Mouse (Mus musculus) activated CD4-positive, CD25-positive, alpha-beta regulatory T cell, adult 4 months (primary cell): Measurements from ENCODE around the gene Scrt2. TPM values are rescaled to one million over a fixed set of nuclear protein-coding genes. Genes with fewer than 3 reads are reported as not detected.
"Not testable (repeated sequence)": the region's sequence is repeated elsewhere in the genome, so short reads cannot be mapped to it uniquely, and the experiment has no call there.

ENCODE experiments used
- ATAC-seq: one replicate; pipeline ENCODE4 v1.8.0; 2017
- polyA plus RNA-seq, 2 experiments: library from polyadenylated mRNA; unstranded; fragments of 100-300 nt; shearing (Covaris generic); gene quantifications; one replicate each; pipeline ENCODE4 v1.2.1; 2017

The Scrt2 gene
- not detected for polyA plus RNA-seq

DNA sequence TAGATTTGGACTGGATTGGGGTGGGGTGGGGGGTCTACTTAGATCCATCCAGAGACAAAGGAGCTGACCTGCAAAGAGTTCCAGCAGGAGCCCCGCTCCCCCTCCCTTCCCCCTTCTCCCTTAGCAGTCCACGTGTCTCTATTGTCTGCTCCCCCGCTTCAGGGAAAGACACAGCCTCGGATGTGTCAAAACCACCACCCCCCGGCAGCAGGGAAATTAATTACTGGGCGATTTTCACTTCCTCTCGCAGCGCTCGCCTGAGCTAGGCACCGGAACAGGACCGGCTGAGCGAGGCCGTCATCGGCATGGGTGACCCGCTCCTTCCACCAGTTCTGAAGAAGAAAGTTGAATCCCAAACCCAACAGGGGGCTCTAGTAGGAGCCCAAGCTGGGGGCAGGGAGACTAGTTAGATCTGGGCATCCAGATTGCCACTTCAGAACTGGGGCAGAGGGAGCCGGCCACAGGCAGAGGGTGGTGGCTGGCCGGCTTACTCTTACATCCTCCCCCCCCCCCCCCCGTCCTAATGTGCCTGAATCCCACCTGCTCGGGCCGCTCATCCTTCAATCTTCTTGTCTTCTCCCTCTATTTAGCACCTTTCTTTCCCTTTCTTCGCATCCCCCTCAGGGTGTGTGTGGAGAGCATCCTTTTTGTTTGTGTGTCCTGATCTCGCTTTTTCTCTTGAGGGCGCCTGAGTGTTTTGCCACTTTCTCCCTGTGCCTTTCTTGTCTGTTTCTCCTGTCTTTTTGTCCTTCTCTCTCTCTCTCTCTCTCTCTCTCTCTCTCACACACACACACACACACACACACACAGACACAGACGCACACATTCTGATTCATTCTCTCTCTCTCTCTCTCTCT is at the start of gene Scrt2:
Scrt2 (plus strand) TSS at position 845 of the 857 bp plus-strand sequence.
- ATAC-seq = no peak

DNA sequence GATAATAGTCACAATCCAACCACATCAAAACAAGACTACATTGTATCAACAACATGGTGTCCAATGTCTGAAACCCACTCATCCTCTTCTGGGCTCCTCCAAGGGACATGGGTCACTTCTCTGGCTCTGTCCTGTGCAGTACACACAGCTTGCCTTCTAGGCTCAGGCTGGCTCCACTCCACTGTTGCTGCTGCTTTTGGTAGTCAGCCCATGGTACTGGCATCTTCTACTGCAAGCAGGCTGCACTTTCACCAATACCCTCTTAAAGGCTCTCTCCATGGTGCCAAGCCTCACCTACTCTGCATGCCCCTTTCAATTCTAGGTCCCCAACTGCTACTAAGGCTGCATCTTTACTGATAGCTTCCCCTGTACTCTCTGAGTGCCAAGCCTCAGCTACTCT is 41.2 kb upstream of the Scrt2 start:
- no peak for ATAC-seq

DNA sequence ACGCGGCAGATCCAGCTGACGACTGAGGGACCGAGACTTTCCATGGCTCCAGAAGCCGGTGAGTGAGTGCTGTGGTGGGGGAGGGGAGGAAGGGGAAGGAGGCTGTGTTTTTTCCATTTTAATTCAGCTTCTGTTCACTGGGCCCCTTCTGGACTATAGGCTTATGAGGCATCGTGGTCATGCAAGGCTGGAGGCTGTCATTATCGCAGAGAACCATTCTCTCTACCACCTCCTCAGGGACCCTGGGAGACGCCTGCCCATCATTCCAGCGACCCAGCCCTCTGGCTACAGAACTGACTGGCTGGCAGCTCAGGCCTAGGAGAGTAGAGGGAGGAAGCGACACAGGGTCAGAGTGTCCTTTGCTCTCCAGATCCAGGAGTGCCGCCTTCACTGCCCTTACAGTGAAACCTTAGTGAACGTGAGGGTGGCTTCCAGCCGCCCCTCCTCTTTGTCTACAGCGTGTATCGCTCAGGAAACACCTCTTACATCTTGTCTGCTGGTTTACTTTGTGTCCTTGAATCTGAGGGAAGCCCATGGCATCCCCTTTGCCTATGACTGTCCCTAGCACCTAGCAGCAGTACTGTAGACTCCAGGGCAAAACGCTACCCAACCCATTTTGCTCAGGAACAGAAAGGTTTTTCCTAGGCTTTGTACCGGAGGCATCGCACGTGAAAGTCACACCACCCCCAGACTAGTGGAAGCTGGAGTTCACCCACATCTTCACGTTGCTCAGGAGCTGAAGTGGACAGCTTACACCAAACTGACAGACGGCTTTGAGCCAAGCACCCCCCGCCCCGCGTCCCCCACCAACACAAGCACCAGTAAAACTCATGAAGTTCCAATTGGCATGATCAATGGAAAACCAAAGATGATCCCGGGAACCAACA is 34.0 kb upstream of the Scrt2 start:
- ATAC-seq = no peak

DNA sequence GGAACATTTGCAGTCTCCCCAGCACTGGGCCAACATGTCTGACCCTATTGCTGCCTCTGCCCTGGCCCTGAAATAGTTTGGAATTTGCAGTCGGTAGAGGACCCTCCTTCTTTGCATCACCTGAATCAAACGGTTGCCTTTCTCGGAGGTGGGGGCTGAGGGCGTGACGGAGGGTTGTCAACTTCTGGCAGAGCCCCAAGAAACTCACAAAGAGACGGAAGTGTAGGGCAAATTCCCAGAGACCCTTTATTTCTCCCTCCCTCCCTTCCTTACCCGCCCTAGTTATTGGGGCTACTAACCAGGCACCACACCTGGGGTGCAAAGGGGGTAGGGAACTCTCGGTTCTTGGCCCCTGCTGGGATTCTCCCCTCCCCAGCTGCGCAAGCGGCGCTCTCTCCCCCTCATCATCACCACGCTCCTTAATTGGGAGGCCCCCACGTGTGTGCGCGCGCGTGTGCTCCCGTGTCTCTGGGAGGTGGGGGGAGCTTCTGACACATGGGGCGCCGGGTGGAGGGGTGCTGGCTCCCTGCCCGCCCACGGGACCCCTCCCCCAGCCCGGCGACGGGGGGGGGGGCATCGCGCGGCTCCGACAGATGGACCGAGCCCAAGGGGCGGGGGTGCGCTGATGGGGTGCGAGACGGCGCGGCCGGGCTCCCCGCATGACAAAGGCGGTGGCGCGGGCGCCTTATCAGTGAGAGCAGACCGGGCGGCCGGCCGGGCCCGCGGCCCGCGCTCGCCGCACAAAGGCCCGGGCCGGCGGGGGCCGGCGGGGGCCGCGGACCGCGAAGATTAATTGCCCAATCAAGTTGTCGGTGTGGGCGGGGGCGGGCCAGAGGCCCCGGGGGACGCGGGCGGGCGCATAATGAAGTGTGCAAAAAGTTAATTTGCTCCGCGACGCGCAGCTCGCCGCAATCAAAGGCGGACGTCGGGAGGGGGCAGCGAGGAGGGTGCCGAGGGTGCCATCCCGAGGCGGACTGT is 33.0 kb upstream of the Scrt2 start:
- ATAC-seq = no peak

DNA sequence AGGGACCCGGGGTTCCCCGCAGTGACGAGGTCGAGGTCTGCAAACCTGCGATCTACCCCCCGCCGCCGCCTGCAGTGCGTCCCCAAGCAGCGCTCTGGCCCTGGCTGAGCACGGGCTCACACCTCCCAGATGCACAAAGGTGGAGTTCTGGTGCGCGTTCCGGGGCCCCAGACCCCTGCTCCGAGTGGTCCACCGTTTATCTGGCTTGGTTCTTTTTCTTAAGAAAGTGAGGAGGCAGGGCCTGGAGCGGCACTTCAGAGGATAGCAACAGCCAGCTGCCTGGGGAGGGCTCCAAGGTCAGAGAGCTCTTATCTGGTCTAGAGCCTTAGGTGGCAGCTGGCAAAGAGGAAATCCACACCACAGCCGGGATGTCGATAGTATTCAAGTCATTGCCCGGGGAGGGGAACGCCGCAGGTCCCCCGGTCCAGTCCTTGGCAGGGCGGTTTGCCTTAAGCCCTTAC is 32.3 kb upstream of the Scrt2 start:
- ATAC-seq = no peak

DNA sequence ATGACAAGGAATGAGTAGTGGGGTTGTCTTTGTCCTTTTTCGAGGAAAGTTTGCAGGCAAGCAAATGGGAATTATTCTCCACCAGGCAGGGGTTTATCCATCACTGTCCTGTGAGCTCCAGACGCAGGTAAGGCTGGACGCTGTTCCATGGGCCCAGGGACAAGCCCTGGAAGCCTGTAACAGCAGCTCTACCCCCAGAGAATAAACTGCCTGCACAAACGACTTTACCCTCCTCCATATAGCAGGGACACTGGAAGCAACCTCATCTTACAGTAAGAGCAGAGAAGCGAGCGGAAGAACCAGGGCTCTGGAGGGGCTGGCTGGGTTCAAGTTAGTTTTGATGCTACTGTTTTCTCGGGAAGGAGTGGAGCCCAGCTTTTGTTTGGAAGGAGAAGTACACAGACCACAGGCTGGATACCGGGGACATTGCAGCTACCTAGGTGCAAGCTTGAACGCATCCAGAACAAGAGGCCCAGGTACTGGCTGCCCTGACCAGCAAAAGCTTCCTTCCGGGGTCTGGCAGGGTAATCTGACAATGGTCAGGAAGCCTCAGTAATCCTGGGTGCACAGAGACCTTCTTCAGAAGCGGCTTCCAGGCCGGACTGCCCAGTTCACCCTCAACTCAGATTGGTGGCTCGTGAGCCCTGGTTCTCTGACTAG is 31.6 kb upstream of the Scrt2 start:
- ATAC-seq = no peak

DNA sequence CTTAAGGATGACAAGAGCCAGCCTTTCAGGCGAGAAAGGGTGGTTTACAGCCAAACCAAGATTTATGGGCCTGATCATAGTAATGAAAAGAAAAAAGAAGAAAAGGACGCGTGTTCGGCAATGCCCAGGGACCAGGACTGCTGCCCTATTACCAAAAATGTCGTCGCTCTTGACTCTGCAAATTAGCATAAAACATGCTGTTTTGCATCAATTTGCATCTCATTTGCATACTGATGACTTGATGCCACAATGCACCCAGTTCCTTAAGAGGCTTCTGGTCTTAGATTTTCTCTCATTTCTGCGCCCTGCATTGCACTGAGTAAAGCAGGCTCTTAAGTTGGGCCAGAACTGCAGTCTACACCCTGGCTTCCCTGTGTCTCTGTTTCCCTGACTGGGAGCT is 31.0 kb upstream of the Scrt2 start:
- no peak for ATAC-seq

DNA sequence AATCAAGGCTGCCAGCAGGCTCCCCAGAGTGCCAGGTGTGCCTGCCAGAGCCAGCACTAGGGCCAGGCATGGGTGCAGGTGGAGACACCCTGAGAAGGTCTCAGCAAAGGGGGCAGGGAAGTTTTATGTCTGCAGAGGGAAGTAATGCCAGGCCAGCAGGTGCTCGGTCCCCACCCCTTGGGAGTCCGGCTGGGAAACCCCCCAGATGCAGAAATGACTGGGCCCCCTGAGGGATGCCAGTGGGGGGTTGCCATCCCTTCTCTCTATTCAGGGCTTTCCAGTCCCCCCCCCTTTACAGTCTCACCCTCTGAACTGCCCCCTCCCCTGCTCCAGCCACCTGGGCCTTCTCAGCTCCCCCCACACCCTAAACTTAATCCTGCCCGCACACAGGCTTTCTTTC is 29.3 kb upstream of the Scrt2 start:
- no peak for ATAC-seq

DNA sequence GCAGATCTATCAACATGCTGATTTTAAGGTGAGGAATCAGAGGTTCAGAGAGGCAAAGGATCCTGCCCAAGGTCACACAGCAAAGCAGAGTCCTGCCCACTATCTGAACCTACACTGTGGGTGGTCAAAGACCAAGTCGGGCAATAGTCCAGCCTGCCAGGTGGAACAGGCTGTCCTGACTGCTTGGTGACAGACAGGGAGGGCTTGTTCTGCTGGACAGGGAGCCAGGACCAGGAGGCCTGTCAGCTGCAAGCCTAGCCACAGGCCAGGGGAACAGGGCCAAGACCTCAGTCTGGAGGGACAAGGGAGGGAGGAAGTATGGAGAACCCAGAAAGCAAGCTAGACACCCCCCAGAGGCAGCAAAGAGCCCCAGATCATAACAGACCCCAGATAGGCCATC is 25.9 kb upstream of the Scrt2 start:
- no peak for ATAC-seq

DNA sequence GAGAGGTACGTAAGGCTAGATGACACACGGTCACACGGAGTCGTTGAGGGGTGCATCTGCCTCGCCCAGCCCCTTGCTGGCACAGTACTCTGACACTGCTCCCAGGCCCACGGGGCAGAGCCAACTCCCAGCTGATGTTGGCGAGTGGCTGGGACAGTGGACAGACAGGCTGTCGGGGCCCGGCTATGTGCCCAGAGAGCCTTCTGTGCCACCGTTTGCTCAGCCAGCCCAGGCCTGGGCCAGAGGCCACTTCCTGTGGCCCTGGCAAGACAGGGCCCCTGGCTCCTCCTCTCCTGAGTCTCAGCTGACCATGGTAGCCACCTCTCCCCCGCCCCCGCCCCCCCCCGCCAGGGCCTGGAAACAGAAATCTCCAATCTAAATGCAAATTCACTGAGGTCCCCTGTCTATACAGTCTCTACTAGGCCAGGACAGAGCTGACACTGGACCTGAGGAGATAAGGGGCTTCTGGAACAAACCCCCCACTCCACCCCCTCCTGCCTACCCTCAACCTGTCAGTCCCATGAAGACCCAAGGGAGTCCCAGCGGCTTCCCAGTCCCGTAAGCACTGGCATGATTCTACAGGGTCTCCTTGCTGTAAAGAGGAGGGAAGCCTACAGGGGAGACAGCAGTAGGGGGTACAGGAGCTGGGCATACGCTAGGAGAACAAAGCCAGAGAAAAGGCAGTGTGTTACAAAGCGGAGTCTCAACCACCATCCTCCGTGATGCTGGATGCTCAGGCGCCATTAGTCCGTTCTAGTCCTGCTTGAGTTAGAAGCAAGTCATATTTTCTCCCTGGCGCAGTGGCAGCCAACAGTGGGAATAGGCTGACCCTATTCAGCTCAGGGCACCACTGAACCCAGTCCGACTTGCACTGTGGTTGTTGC is 24.7 kb upstream of the Scrt2 start:
- no peak for ATAC-seq

DNA sequence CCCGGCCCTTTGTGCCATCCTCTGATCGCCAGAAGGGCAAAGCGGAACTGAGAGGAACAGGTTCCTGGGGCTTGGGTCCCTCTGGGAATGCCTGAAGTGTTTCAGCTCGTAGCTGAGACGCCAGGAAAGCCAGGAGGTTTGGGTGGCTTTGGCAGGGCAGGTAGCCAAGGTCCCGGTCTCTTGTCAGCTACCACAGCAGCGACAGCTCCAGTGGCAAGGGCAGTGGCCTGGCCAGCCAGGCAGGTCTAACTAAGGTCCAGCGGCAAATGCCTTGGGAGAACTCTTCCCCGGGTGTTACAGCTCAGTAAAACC is 24.1 kb upstream of the Scrt2 start:
- ATAC-seq = no peak

DNA sequence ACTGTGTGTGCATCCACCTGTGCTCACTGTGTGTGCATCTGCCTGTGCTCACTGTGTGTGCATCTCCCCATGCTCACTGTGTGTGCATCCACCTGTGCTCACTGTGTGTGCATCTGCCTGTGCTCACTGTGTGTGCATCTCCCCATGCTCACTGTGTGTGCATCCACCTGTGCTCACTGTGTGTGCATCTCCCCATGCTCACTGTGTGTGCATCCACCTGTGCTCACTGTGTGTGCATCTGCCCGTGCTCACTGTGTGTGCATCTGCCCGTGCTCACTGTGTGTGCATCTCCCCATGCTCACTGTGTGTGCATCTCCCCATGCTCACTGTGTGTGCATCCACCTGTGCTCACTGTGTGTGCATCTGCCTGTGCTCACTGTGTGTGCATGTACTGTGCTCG is 18.5 kb upstream of the Scrt2 start:
- not testable (repeated sequence) for ATAC-seq

DNA sequence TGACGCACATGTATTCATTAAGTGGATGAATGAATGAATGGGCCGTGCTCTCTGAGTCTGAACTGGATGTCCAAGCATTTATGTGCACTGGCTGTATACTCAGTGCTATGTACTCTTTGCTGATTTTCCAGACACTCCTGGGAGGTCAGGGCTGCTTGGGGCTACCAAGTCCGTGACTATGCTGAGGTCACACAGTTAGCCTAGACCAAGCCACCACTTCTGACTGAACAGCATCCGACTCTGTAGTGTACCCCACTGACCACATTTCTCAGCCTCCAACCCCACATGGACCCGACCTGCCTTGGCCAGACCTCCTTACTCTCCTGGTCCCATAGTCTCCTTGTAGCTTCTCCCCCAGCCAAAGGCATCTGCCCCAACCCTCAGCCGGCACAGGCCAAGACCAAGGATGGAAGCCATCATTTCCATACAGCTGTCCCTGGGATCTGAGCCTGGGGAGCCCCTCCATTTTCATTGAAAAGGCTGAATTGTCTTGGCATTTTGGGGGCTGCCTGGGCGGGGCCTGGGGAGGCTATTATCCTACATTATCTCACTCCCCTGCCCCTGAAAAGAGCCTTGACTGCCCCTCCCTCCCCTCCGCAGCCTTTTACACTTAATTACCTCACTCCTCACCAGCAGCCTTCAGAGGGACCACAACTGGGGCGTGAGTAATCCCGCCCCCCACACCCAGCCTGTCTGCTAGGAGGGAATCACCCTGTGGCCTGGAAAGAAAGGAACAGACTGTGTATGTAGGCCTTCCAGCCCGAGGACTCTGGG is 12.5 kb upstream of the Scrt2 start:
- ATAC-seq = no peak

DNA sequence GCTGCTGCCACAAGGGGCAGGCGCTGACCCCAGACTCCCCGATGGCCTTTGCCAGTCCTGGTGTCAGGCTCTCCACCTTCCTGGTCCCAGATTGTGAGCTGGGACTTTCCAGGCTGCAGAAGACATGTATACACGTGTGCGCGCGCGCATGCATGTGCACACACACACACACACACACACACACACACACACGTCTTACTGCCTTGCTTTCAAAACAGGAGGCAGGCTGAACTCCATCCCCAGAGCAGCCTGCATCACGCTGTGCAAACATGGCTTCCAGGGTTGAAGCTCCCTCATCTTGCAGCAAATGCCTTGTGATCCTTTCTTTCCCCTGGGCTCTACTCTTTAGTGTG is 11.9 kb upstream of the Scrt2 start:
- no peak for ATAC-seq

DNA sequence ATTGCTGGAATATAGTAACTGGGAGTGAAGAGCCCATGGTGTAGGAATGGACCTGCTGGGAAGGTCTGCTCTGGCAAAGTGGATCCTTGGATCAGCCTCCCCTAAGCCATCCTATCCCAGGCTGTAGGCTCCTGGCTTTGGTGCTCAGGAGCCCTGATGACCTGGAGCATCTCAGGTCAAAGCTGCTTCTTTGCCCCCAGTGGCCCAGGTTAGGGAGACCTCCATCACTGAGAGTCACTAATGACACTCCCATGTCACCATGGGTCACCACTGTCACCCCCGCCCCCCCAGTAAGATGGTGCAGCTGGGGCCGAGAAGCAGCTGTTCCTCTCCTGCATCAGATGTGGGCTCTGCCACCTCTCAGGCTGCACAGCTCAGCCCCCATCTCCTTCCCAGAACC is 11.4 kb upstream of the Scrt2 start:
- no peak for ATAC-seq

DNA sequence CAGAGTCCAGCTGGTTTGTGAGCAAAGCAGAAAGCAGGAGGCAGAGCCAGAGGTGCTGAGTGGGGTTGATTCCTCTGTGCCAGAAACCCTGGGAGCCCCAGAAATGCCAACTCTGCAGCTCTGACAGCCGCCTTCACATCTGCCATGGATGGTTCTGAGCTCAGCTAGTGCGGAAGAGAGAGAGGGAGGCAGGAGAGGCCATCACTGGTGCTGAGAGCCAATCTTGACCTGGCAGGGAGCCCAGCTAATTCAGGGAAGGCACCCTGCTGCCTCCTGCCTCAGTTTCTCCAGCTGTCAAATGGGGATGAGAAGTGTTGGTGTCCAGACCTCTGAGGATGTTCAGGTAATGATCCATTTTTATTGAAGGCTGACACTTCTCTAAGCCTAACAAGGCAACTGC is 6.8 kb upstream of the Scrt2 start:
- ATAC-seq = no peak

DNA sequence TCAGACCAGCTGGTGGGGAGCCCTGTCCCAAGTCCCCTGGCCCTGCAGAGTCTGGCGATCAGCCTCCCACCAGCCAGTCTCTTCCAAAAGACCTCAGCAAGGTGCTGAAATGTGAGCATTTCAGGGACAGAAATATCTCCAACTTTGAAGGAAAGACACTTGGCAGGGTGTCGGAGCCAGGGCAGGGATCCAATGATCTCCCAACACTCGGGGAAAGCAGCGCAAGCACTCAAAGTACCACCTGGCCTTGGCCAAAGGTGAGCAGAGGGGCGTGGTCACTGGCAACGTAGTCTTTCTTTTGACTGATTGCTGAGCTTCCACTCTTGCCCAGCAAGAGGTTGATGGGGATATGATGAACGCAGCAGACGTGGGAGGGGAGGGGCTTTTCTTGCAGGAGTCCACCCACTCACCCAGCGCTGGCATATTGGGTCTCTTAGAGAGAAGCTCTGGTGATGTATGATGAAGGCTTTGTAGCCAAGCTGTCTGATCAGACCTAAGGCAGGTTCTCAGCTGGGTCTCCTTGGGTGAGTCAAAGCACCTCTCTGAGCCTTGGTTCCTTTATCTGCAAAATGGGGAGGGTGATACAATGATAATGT is 5.9 kb upstream of the Scrt2 start:
- no peak for ATAC-seq

DNA sequence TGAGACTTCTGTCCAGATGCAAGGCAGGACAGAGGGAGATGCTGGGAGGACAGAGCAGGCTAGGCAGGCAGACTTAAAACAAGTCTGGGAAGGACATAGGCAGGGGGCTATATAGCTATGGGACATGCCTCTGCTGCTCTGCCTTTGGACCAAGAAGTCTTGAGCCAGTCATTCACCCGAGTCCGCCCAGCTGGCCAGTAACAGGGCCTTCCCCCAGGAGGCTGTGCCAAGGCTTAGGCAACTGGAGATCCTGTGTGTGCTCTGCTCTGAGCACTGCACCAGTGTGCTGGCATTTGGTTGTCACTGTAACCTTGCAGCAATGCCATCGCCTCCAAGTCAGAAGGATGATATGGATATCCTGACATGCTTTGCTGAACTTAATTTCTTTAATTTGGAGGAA is 4.0 kb upstream of the Scrt2 start:
- ATAC-seq = no peak

DNA sequence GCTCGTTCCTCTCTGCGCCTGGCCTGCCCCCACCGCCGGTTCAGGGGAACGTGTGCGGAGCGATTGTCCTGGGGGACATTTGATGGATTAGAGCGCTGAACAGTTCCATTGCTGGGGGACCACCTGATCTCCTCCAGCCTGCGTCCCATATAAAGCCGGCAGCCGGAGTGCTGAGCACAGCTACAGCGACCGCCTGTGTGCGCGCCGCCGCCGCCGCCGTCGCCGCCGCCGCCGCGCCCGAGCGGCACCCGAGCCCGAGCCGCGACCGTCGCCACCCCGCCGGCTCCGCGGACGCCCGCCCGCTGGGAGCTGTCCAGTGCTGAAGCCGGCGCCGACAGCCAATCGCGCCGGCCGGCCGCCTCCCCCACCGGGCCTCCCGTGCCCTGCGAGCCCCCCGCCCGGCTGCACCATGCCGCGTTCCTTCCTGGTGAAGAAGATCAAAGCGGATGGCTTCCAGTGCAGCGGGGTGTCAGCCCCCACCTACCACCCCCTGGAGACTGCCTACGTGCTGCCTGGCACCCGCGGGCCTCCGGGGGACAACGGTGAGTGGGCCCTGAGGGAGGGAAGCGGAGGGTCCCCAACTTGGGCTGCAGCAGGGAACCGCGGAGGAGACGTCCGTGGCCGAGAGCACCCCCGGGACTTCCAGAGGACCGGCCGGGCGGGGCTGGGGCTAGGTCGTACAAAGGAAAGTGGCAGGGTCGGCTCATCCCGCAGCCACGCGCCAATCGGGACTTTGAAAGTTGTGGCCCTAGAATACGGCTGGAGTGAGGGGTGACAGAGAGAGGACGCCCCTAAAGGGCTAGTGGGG is 516 bp downstream of the Scrt2 start:
- peak; percentile 72 for ATAC-seq
